Mouse (Mus musculus): Measurements from ENCODE around the gene Isg20.

- TF ChIP-seq GATA1 (IDR thresholded peaks at IDR 0.05; ENCODE audit: low read length), result no peak
- TF ChIP-seq TAL1 (IDR thresholded peaks at IDR 0.05; ENCODE audit: low read length), result no peak
Observed at GRCm38 (mm10) chr7:78940971-78941370, 27.7 kb downstream of the Isg20 start.
